Mouse (Mus musculus): ENCODE measurements around the gene Stat5b.

DNA sequence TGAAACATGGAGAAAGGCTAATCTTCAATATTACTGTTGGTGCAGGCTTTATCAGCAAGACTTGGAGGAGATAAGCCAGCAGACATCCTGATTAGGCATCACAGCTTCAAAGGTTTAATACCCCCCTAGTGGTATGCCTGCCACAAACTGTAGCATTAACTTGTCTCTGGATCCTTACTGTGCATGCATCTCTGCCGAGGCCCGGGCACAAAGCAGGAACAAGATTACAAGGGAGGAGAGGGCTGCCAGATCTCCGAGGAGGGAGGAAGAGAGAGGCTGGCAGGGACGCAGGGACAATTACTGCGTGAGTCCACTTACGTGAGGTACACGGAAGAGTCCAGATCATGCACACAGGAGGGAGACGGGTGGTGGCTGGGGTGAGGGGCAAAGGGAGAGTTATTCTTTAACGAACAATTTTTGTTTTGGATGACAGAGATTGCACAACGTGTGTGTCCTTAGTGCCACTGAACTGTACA is 21.8 kb downstream of the Stat5b start:
- no peak for TF ChIP-seq EP300 (IDR thresholded peaks at IDR 0.05; ENCODE audit: low read depth)
- TF ChIP-seq CTCF (IDR thresholded peaks at IDR 0.05; ENCODE audit: low read depth) = no peak
